Mouse (Mus musculus) lung, adult 2 months (tissue): ENCODE results near the gene Hlx. TPM values are rescaled to one million over a fixed set of nuclear protein-coding genes. Genes with fewer than 3 reads are reported as not detected.

Source experiments
- DNase-seq: peaks from one replicate; pipeline ENCODE4 v3.0.0; 2022
- H3K4me1 ChIP-seq: fragments of 200-500 bp; 2 replicates; pipeline ENCODE4 v1.6.1; 2011; ENCODE audit warnings: low read length; ENCODE audit not compliant: control insufficient read depth, insufficient read depth
- H3K4me3 ChIP-seq: fragments of 200-500 bp; replicated peaks from 2 replicates; pipeline ENCODE3; 2011; ENCODE audit warnings: low read depth, mild to moderate bottlenecking, control low read depth, low read length; ENCODE audit errors: extremely low read depth
- CTCF ChIP-seq: fragments of 200-500 bp; IDR thresholded peaks from 2 replicates; pipeline ENCODE4 v1.5.1; 2011; ENCODE audit warnings: mild to moderate bottlenecking, low read length, control low read depth; ENCODE audit not compliant: insufficient read depth
- POLR2A ChIP-seq: fragments of 200-500 bp; IDR thresholded peaks from 2 replicates; pipeline ENCODE4 v1.6.1; 2011; ENCODE audit warnings: low read depth, mild to moderate bottlenecking, control low read depth, low read length, borderline replicate concordance; ENCODE audit errors: extremely low read depth
- WGBS: fragments of 180-500 bp; shearing (Covaris S2); methylation state at CpG from one replicate; pipeline ENCODE4 v1.1.7; 2018; 5-methylcytosine and 5-hydroxymethylcytosine counted together
- polyA plus RNA-seq: library from polyadenylated mRNA; depleted of rRNA; stranded (reverse); fragments of >200 nt; gene quantifications from 2 replicates; pipeline ENCODE4 v1.2.3, GENCODE M21; 2012

Gene Hlx
- polyA plus RNA-seq, 1 experiment = 72.0 TPM

- 32% methylated on average over 6 of the region's 6 CpGs for WGBS
- TF ChIP-seq POLR2A (no peak), CTCF (no peak)
- DNase-seq = no peak
- no peaks in the 10 kb centered on the region for H3K4me1 ChIP-seq
- no peak overlapping the region for H3K4me3 ChIP-seq
Measured at GRCm38 (mm10) chr1:184716117-184716516, 16.3 kb downstream of the Hlx start.

GRCm38 (mm10) chr1:184715693-184716092, 16.7 kb downstream of the Hlx start:
- TF ChIP-seq CTCF (no peak), POLR2A (no peak)
- H3K4me1 ChIP-seq = no peaks in the 10 kb centered on the region

GRCm38 (mm10) chr1:184714515-184714914, 17.9 kb downstream of the Hlx start:
- no peak for DNase-seq
- WGBS = 70% methylated on average over 3 of the region's 3 CpGs
- TF ChIP-seq CTCF = no peak
- no peaks in the 10 kb centered on the region for H3K4me1 ChIP-seq
- H3K4me3 ChIP-seq = no peak overlapping the region

More at GRCm38 (mm10) chr1:184715693-184716092, 16.7 kb downstream of the Hlx start:
- 60% methylated on average over 6 of the region's 6 CpGs for WGBS
- DNase-seq = no peak
- no peak overlapping the region for H3K4me3 ChIP-seq

- TF ChIP-seq CTCF = no peak
- no peak for DNase-seq
- Histone ChIP-seq H3K4me1 (no peaks in the 10 kb centered on the region), H3K4me3 (no peak overlapping the region)
- 81% methylated on average over 5 of the region's 5 CpGs for WGBS
Measured at GRCm38 (mm10) chr1:184713716-184714115, 18.7 kb downstream of the Hlx start.

- no peak for DNase-seq
- Histone ChIP-seq H3K4me1 (no peaks in the 10 kb centered on the region), H3K4me3 (no peak overlapping the region)
- TF ChIP-seq POLR2A (no peak), CTCF (no peak)
- WGBS = 74% methylated on average over 4 of the region's 4 CpGs
Measured at GRCm38 (mm10) chr1:184707532-184708248, 24.7 kb downstream of the Hlx start.

GRCm38 (mm10) chr1:184704901-184705300, 27.5 kb downstream of the Hlx start:
- H3K4me3 ChIP-seq = no peak overlapping the region
- H3K4me1 ChIP-seq = no peaks in the 10 kb centered on the region
- 58% methylated on average over 3 of the region's 3 CpGs for WGBS
- TF ChIP-seq POLR2A (no peak), CTCF (no peak)
- no peak for DNase-seq

- H3K4me1 ChIP-seq = no peaks in the 10 kb centered on the region
- WGBS = 89% methylated on average over 1 of the region's 1 CpGs
- no peak for DNase-seq
- H3K4me3 ChIP-seq = no peak overlapping the region
- TF ChIP-seq CTCF = no peak
- TF ChIP-seq POLR2A = no peak
Measured at GRCm38 (mm10) chr1:184699295-184699694, 33.1 kb downstream of the Hlx start.

- TF ChIP-seq CTCF = no peak
- TF ChIP-seq POLR2A = no peak
- no peak for DNase-seq
- H3K4me3 ChIP-seq = no peak overlapping the region
- 61% methylated on average over 2 of the region's 2 CpGs for WGBS
- no peaks in the 10 kb centered on the region for H3K4me1 ChIP-seq
Measured at GRCm38 (mm10) chr1:184695451-184695850, 37.0 kb downstream of the Hlx start.

- 64% methylated on average over 10 of the region's 10 CpGs for WGBS
- H3K4me3 ChIP-seq = no peak overlapping the region
- DNase-seq = no peak
- TF ChIP-seq CTCF (no peak), POLR2A (no peak)
- H3K4me1 ChIP-seq = no peaks in the 10 kb centered on the region
Measured at GRCm38 (mm10) chr1:184692204-184692904, 40.1 kb downstream of the Hlx start.

- no peak for DNase-seq
- no peak for TF ChIP-seq CTCF
- 86% methylated on average over 8 of the region's 8 CpGs for WGBS
- no peaks in the 10 kb centered on the region for H3K4me1 ChIP-seq
- no peak overlapping the region for H3K4me3 ChIP-seq
Measured at GRCm38 (mm10) chr1:184691240-184691639, 41.2 kb downstream of the Hlx start.
